Mouse (Mus musculus) spleen, adult 2 months (tissue): ENCODE results near the gene Dlgap4. TPM values are rescaled to one million over a fixed set of nuclear protein-coding genes. Genes with fewer than 3 reads are reported as not detected.

ENCODE experiments used
- DNase-seq, 2 experiments: peaks; one replicate each; pipeline versions ENCODE4 v3.0.0 to v3.0.0-alpha.2; 2012 to 2021; ENCODE audit warnings: low spot score in 2 of 2, low read depth in 1 of 2
- H3K27ac ChIP-seq: fragments of 200-500 bp; 2 replicates; pipeline ENCODE4 v1.5.1; 2012; ENCODE audit warnings: low read length, inconsistent platforms; ENCODE audit not compliant: insufficient read depth
- H3K27me3 ChIP-seq: fragments of 200-500 bp; 2 replicates; pipeline ENCODE4 v1.6.1; 2012; ENCODE audit warnings: mild to moderate bottlenecking, moderate library complexity, low read length, inconsistent platforms; ENCODE audit not compliant: control insufficient read depth, insufficient read depth
- H3K36me3 ChIP-seq: fragments of 200-500 bp; 2 replicates; pipeline ENCODE4 v1.6.1; 2012; ENCODE audit warnings: mild to moderate bottlenecking, low read length, inconsistent platforms; ENCODE audit not compliant: control insufficient read depth, insufficient read depth
- H3K4me1 ChIP-seq: fragments of 200-500 bp; 2 replicates; pipeline ENCODE4 v1.6.1; 2011; ENCODE audit warnings: inconsistent platforms; ENCODE audit not compliant: control insufficient read depth, insufficient read depth, insufficient read length
- H3K4me3 ChIP-seq: fragments of 200-500 bp; 2 replicates; pipeline ENCODE4 v1.5.1; 2011; ENCODE audit warnings: mild to moderate bottlenecking, inconsistent platforms; ENCODE audit not compliant: insufficient read depth, insufficient read length; ENCODE audit errors: extremely low read depth
- CTCF ChIP-seq: fragments of 200-500 bp; IDR thresholded peaks from 2 replicates; pipeline ENCODE4 v1.5.1; 2011; ENCODE audit warnings: mild to moderate bottlenecking, inconsistent platforms; ENCODE audit not compliant: insufficient read depth, insufficient read length, insufficient replicate concordance; ENCODE audit errors: extremely low read depth
- POLR2A ChIP-seq: fragments of 200-500 bp; IDR thresholded peaks from 2 replicates; pipeline ENCODE4 v1.6.1; 2011; ENCODE audit warnings: low read depth, low read length, inconsistent platforms
- WGBS: fragments of 180-500 bp; shearing (Covaris S2); methylation state at CpG from one replicate; pipeline ENCODE4 v1.1.7; 2018; 5-methylcytosine and 5-hydroxymethylcytosine counted together
- polyA plus RNA-seq: library from polyadenylated mRNA; depleted of rRNA; stranded (reverse); fragments of >200 nt; gene quantifications from 2 replicates; pipeline ENCODE4 v1.2.3, GENCODE M21; 2012

The Dlgap4 gene
- polyA plus RNA-seq, 1 experiment, result 61.8 TPM

DNA sequence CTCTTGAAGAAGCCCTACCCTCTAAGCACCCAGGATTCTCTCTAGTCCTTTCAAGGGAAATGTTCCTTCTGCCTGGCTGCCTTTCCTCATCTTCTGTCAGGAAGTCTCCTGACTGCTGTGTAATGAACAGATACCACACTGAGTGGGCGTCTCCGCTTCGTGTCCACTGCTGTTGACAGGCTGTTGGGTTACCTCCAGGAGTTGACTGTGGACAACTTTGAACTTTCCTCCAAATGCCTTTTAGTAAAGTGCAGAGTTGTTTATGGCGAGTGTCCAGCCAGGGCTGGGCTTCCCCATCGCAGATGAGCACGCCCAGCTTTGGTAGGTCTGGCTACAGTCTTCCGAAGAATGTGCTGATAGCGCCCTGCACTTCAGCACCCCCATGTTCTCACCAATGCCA lies 13.0 kb downstream of the Dlgap4 start:
- DNase-seq, result no peak
- Histone ChIP-seq H3K27me3 (no peaks in the 10 kb centered on the region), H3K4me1 (no peaks in the 10 kb centered on the region), H3K36me3 (no peaks in the 10 kb centered on the region), H3K4me3 (no peak overlapping the region), H3K27ac (no peak overlapping the region)
- 86% methylated on average over 8 of the region's 8 CpGs for WGBS
- TF ChIP-seq CTCF, result no peak
- TF ChIP-seq POLR2A, result no peak

DNA sequence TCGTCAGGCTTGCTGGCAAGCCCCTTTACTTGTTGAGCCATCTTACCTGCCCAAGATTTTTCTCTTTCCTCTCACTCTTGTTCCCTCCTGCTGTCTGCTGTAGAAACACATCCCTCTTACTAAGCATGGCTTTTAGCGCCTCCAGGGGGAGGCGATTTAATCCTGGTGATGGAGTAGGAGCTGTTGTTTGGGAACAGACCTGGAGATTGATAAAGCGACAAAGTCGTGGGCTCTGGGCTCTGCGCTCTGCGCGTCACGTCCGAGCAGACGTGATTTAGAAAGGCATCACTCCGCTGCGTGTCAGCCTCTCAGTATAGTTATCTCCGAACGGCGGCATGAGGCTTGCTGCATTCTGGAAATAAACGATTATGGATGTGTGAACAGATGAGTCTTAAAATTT lies 14.4 kb downstream of the Dlgap4 start:
- 76% methylated on average over 17 of the region's 17 CpGs for WGBS
- no peaks in the 10 kb centered on the region for H3K27me3 ChIP-seq
- H3K4me3 ChIP-seq, result no peak overlapping the region

DNA sequence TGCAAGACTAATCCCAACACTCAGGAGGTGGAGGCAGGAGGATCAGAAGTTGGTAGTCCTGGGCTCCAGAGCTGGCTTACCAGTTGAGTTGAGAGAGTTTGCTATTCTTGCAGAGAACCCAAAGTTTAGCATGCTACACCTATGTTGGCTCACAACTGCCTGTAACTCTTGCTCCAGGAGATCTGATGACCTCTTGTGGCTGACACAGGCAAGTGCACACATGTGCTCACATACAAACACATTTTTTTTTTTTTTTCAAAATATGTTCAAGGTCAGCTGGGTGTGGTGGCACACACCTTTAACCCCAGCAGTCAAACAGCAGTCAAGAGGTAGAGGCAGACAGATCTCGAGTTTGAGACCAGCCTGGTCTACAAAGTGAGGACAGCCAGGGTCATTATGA lies 16.8 kb downstream of the Dlgap4 start:
- no peak for TF ChIP-seq CTCF
- Histone ChIP-seq H3K27me3 (no peaks in the 10 kb centered on the region), H3K27ac (no peak overlapping the region), H3K36me3 (no peaks in the 10 kb centered on the region), H3K4me1 (no peaks in the 10 kb centered on the region), H3K4me3 (no peak overlapping the region)
- 71% methylated on average over 1 of the region's 1 CpGs for WGBS
- no peak for DNase-seq

More for the DNA sequence above, 14.4 kb downstream of the Dlgap4 start:
- no peak for DNase-seq
- H3K4me1 ChIP-seq, result no peaks in the 10 kb centered on the region
- no peaks in the 10 kb centered on the region for H3K36me3 ChIP-seq
- TF ChIP-seq POLR2A, result no peak
- TF ChIP-seq CTCF, result no peak
- no peak overlapping the region for H3K27ac ChIP-seq

DNA sequence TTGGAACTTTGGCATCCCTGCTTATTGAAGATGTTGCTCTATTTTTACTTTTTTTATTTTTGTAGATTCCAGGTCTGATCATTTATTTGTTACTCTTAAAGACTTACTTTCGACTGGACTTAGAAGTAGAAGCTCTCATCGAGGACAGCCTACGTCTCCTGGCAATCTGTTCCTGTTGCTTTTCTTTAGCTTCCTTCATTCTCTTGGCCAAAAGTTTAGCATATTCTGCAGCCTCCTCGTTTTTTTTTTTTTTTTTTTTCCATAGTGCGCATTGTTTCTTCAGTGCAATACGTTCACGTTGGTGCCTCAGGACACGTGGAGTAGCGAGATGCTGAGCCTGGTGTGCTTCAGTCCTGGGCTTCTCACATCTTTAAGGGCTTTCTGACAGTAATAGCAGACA lies 19.2 kb downstream of the Dlgap4 start:
- Histone ChIP-seq H3K27ac (no peak overlapping the region), H3K4me1 (no peaks in the 10 kb centered on the region), H3K4me3 (no peak overlapping the region), H3K27me3 (no peaks in the 10 kb centered on the region), H3K36me3 (no peaks in the 10 kb centered on the region)
- 82% methylated on average over 9 of the region's 9 CpGs for WGBS
- no peak for DNase-seq
- TF ChIP-seq CTCF (no peak), POLR2A (no peak)

DNA sequence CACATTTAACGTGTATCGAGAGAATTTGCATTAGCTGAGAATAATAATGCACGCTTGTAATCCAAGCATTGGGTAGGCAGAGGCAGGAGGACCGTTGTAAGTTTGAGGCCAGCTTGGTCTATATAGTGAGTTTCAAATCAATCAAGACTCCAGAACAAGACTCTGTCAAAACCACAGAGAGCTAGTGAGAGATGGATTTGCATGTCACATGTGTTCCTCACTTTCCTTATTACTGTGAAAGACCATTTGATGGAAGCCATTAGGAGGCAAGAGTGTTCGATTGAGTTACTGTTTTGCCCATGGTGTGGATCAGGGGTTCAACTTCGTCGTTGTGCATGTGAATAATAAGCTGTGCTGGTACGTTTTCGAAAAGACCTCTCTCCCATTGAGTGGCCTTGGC lies 21.6 kb downstream of the Dlgap4 start:
- no peak for DNase-seq
- H3K27ac ChIP-seq, result no peak overlapping the region
- no peaks in the 10 kb centered on the region for H3K27me3 ChIP-seq
- H3K4me3 ChIP-seq, result no peak overlapping the region
- WGBS, result 86% methylated on average over 9 of the region's 9 CpGs
- no peaks in the 10 kb centered on the region for H3K36me3 ChIP-seq
- H3K4me1 ChIP-seq, result no peaks in the 10 kb centered on the region
- TF ChIP-seq POLR2A (no peak), CTCF (no peak)

DNA sequence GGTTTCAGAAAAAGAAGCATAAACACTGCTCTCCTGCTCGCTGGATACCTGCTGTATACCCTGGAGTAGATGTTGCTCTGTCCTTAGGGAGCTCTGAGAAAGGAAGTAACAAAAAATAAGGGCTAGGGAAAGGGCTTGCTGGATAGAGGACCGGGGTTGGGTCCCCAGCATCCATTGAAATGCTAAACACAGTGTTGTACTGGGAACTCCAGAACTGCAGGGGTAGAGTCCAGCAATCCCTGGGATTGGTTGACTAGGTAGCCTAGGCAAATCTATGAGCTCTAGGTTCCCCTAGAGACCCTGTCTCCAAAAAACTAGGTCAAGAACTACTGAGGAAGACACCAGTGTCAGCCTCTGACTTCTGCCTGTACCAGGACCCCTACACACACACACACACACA lies 27.6 kb downstream of the Dlgap4 start:
- no peak overlapping the region for H3K27ac ChIP-seq
- no peak overlapping the region for H3K4me3 ChIP-seq
- H3K27me3 ChIP-seq, result no peaks in the 10 kb centered on the region
- TF ChIP-seq CTCF (no peak), POLR2A (no peak)
- no peak for DNase-seq
- 51% methylated on average over 2 of the region's 2 CpGs for WGBS
- no peaks in the 10 kb centered on the region for H3K4me1 ChIP-seq
- H3K36me3 ChIP-seq, result no peaks in the 10 kb centered on the region

DNA sequence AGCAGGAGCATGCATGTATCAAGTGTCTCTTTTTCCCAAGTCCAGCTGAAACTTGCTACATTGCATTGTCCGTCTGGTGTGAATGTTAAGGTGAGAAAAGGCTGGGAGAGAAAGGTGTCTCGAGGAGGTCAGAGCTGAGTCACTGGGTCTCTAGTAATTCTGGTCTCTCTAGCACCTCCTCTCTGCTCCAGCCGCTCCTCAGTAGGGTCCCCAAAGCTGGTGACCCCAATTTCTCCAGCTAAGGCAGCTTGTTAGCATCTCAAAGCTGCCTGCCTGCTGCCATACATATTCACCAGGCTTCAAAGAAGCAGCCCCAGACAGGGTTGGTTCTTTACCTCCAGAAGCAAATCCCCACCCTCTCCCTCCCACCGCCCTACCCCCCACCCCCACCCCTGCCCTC lies 29.4 kb downstream of the Dlgap4 start:
- no peak overlapping the region for H3K4me3 ChIP-seq
- WGBS, result 31% methylated on average over 4 of the region's 4 CpGs
- TF ChIP-seq CTCF, result no peak
- TF ChIP-seq POLR2A, result no peak
- no peak overlapping the region for H3K27ac ChIP-seq
- H3K27me3 ChIP-seq, result no peaks in the 10 kb centered on the region
- H3K4me1 ChIP-seq, result no peaks in the 10 kb centered on the region
- no peak for DNase-seq
- no peaks in the 10 kb centered on the region for H3K36me3 ChIP-seq

DNA sequence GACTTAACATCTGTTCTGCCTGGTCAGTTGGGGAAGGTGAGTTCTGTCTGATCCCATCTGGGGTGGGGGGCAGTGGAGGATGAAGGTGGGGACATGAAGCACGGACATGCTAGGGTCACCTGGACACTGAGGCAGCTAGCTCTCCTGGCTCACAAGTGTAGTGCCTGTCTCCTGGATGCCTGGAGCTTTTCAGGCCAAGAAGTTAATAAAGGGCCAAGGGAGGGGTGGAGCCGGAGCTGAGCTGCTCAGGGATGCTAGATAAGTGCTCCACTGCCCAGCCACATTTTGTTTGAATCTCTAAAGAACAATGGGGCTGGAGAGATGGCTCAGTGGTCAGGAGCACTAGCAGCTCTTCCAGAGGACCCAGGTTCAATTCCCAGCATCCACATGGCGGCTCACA lies 29.9 kb downstream of the Dlgap4 start:
- H3K4me3 ChIP-seq, result no peak overlapping the region
- TF ChIP-seq POLR2A (no peak), CTCF (no peak)
- no peak for DNase-seq
- no peaks in the 10 kb centered on the region for H3K36me3 ChIP-seq
- no peaks in the 10 kb centered on the region for H3K27me3 ChIP-seq
- WGBS, result 58% methylated on average over 3 of the region's 3 CpGs
- no peaks in the 10 kb centered on the region for H3K4me1 ChIP-seq
- no peak overlapping the region for H3K27ac ChIP-seq
